Mouse (Mus musculus) G1E (cell line): Measurements from ENCODE around the gene Tnfaip1. TPM values are rescaled to one million over a fixed set of nuclear protein-coding genes. Genes with fewer than 3 reads are reported as not detected.

ENCODE experiments used
- ATAC-seq: 2 replicates; pipeline ENCODE4 v1.8.0; 2016; ENCODE audit warnings: mild to moderate bottlenecking; ENCODE audit not compliant: insufficient number of reproducible peaks, poor library complexity, low FRiP score, severe bottlenecking; ENCODE audit errors: extremely low read depth
- DNase-seq: peaks from one replicate; pipeline ENCODE4 v3.0.0; 2012; ENCODE audit warnings: low spot score
- H3K27me3 ChIP-seq: 2 replicates; pipeline ENCODE4 v1.6.1; 2012; ENCODE audit warnings: mild to moderate bottlenecking, low read length, inconsistent platforms; ENCODE audit not compliant: insufficient read depth
- H3K36me3 ChIP-seq: replicated peaks from 2 replicates; pipeline ENCODE3; 2012; ENCODE audit warnings: mild to moderate bottlenecking, inconsistent platforms
- H3K4me1 ChIP-seq: 2 replicates; pipeline ENCODE4 v1.6.1; 2012; ENCODE audit warnings: low read depth, low read length, inconsistent platforms, mixed read lengths; ENCODE audit not compliant: insufficient read depth
- H3K4me3 ChIP-seq: 2 replicates; pipeline ENCODE4 v1.5.1; 2012; ENCODE audit warnings: low read depth, mild to moderate bottlenecking, inconsistent platforms, low read length, moderate library complexity, mixed read lengths
- H3K9me3 ChIP-seq: replicated peaks from 2 replicates; pipeline ENCODE4 v1.6.1; 2012; ENCODE audit warnings: inconsistent platforms
- CTCF ChIP-seq: IDR thresholded peaks from 2 replicates; pipeline ENCODE4 v1.5.1; 2012; ENCODE audit warnings: low read depth, low read length, inconsistent platforms, mixed read lengths
- GATA1 ChIP-seq: IDR thresholded peaks from 2 replicates; pipeline ENCODE4 v1.6.1; 2012; ENCODE audit warnings: borderline replicate concordance, low read length, inconsistent platforms, mixed read lengths
- GATA2 ChIP-seq: IDR thresholded peaks from 2 replicates; pipeline ENCODE4 v1.6.1; 2012; ENCODE audit warnings: low read depth, low read length, inconsistent platforms, borderline replicate concordance
- POLR2AphosphoS5 ChIP-seq: IDR thresholded peaks from 2 replicates; pipeline ENCODE4 v1.6.1; 2012; ENCODE audit warnings: low read depth, low read length, inconsistent platforms; ENCODE audit not compliant: insufficient replicate concordance
- TAL1 ChIP-seq: conservative IDR thresholded peaks from 2 replicates; pipeline ENCODE4 v1.6.1; 2012; ENCODE audit warnings: low read depth, low read length, inconsistent platforms, mixed read lengths
- polyA plus RNA-seq: library from polyadenylated mRNA; stranded (reverse); fragments of >175 nt; gene quantifications from 2 replicates; pipeline ENCODE4 v1.2.3, GENCODE M21; 2012
- total RNA-seq, 2 experiments: library from RNA; stranded (forward) in 1 of 2; stranded (reverse) in 1 of 2; fragments of 200-1000 nt in 1 of 2; fragments of >200 nt in 1 of 2; fragmentation: Nextera tagmentation in 1 of 2; gene quantifications; 2 replicates each; pipeline ENCODE4 v1.2.3; 2014 to 2017

The Tnfaip1 gene
- total and polyA plus RNA-seq, 3 experiments: 3.8 to 11.7 (median 5.1) TPM

DNA sequence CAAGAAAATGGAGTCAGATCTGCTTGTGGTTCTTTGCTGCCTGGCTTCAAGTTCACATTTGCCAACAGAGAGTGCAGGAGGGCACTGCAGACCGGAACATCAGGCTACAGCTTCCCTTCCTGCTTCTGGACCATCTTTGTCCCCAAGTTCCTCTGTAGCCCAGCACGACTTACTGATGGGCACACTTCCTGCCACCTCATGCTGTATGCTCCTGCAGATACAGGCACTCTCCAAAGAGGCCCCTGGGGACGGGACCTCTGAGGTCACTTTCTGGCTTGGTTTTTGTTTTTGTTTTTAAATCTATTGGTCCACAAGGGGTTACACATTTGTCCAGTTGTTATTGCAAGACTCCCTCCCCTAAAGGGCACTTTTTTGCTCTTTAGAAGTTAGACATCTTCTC lies 33.7 kb upstream of the Tnfaip1 start:
- no peaks in the 10 kb centered on the region for H3K27me3 ChIP-seq
- H3K4me3 ChIP-seq: no peak overlapping the region
- ATAC-seq: no peak
- no peaks in the 10 kb centered on the region for H3K4me1 ChIP-seq
- no peaks in the 10 kb centered on the region for H3K9me3 ChIP-seq
- H3K36me3 ChIP-seq: peaks cover 64% of the 10 kb centered on the region
- TF ChIP-seq GATA2: no peak
- no peak for TF ChIP-seq CTCF
- TF ChIP-seq GATA1: no peak
- no peak for TF ChIP-seq TAL1
- TF ChIP-seq POLR2AphosphoS5: no peak
- no peak for DNase-seq

DNA sequence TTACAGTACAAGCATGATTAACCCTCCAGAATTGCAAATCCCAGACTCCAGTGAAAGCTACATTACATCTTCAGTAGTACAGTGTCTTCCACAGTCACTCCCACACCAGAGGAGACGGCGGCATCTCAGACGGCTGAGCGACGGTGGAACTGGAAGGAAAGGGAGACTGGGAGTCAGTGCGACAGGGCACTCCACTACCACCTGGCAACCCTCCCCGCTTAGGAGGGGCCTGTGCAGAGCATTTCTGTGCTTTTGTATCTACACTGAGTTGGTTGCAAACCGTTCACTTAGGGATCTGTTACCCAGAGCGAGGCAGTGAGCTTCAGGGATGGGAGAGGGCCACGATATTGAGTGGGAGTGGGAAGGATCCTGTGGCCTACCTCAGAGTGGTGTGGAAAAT lies 32.7 kb upstream of the Tnfaip1 start:
- Histone ChIP-seq H3K36me3 (peaks cover 60% of the 10 kb centered on the region), H3K4me3 (no peak overlapping the region), H3K4me1 (no peaks in the 10 kb centered on the region), H3K9me3 (no peaks in the 10 kb centered on the region), H3K27me3 (no peaks in the 10 kb centered on the region)
- DNase-seq (no peak), ATAC-seq (no peak)
- TF ChIP-seq POLR2AphosphoS5 (no peak), TAL1 (no peak), GATA2 (no peak), CTCF (no peak), GATA1 (no peak)

DNA sequence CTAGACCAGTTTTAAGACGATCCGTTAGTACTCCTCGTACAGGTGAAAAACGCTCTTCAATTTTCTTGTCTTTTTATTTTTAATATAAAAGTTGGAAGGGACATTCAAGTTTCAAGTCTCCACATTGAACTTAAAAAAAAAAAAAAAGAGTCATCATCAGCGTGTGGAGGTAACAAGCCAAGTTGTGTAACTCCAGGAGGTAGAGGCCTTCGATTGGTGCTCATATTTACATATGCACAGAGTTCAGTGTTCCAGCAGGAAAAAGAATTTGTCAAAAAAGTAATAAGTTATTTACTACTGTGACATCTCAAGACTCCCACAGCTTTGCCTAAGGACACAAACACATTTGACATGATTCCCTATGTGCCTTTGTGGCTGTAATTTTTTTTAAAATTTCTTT lies 31.5 kb upstream of the Tnfaip1 start:
- ATAC-seq: no peak
- no peaks in the 10 kb centered on the region for H3K4me1 ChIP-seq
- DNase-seq: no peak
- no peak overlapping the region for H3K4me3 ChIP-seq
- peaks cover 53% of the 10 kb centered on the region for H3K36me3 ChIP-seq
- TF ChIP-seq GATA1 (no peak), POLR2AphosphoS5 (no peak), CTCF (no peak), TAL1 (no peak), GATA2 (no peak)
- no peaks in the 10 kb centered on the region for H3K27me3 ChIP-seq
- H3K9me3 ChIP-seq: no peaks in the 10 kb centered on the region

DNA sequence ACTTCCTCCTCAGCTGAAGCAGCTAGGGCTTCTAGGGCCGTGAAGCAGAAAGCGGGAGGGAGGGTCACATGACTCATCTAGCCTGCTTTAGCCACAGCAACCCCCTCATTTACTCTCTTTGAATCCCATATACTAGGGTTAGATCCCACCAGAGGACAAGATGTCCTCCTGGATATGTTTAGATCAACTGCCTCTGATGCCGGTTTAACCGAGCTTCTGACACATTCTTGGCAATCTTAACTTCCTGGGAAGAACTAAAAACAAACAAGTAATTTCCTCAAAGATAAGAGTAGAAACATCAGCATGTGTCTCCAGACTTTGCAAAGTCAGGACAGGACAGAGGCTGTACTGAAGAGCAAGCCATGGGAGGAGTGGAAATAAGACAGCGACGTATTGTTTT lies 30.6 kb upstream of the Tnfaip1 start:
- Histone ChIP-seq H3K9me3 (no peaks in the 10 kb centered on the region), H3K27me3 (no peaks in the 10 kb centered on the region), H3K36me3 (peaks cover 45% of the 10 kb centered on the region), H3K4me1 (no peaks in the 10 kb centered on the region), H3K4me3 (no peak overlapping the region)
- DNase-seq: no peak
- no peak for TF ChIP-seq CTCF
- TF ChIP-seq TAL1: no peak
- TF ChIP-seq GATA2: no peak
- TF ChIP-seq GATA1: no peak
- ATAC-seq: no peak

DNA sequence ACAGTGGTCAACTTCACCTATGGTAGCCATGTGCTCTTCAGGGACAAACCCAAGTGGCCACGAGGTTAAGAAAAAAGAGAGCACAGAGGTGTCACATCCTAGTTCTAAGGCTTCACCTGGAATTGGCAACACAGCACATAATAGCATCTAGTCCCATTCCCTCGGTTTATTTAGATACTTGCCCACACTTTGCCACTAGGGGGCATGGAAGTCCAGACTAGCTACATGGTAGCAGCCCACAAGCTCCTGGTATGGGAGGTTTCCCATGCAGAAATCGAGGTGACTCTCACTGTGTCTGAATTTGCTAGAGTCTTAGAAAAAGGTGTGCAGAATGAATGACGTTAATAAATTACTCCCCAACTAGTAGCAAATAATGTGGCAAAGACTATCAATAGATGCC lies 24.3 kb upstream of the Tnfaip1 start:
- ATAC-seq: peak; percentile 34; the same call in 1 of the 2 replicates
- H3K9me3 ChIP-seq: no peaks in the 10 kb centered on the region
- no peak overlapping the region for H3K4me3 ChIP-seq
- peak; percentile 66 for DNase-seq
- no peaks in the 10 kb centered on the region for H3K36me3 ChIP-seq
- peaks cover 16% of the 10 kb centered on the region for H3K4me1 ChIP-seq
- H3K27me3 ChIP-seq: no peaks in the 10 kb centered on the region
- no peak for TF ChIP-seq POLR2AphosphoS5
- no peak for TF ChIP-seq TAL1
- TF ChIP-seq CTCF: peak; percentile 66; the same call in 1 of the 2 replicates

DNA sequence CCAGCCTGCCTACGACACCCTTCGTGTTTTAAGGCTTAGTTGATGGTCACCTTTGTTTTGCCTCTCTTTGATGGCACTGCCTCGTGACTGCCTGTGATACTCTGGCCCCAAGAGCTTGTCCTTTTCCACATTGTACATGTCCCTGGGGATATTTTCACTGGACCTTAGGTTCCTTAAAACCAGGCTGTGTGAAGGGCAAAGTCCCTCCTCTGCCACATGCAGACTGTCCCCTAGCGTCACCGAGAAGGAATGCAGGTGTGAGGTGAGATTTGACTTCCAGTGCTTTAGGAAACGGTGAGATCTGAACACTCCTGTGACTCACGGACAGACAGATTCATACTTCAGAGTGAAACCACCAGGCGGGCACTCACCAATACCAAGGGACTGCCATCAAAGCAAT lies 21.1 kb upstream of the Tnfaip1 start:
- Histone ChIP-seq H3K4me1 (peaks cover 18% of the 10 kb centered on the region), H3K36me3 (no peaks in the 10 kb centered on the region), H3K9me3 (peaks cover 9% of the 10 kb centered on the region), H3K27me3 (no peaks in the 10 kb centered on the region), H3K4me3 (no peak overlapping the region)
- DNase-seq: no peak
- no peak for ATAC-seq
- no peak for TF ChIP-seq POLR2AphosphoS5
- no peak for TF ChIP-seq GATA1
- no peak for TF ChIP-seq CTCF
- no peak for TF ChIP-seq TAL1
- no peak for TF ChIP-seq GATA2

DNA sequence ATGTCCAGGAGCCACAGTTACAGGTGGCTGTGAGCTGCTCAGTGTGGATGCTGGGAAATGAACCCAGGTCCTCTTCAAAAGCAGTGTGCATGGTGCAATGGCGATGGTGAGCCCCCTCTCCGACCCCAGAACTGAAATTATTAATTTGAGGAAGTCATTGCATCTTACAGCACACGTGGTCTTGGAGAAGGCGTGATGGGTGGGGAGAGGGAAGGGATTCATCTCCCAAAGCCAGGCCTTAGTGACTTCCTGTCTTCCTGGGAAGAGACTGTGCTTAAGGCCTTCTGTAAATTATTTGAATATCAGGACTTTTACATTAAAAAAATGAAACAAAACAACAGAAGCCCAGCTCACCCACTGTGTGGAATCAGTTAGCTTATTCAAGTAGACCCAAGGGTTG lies 19.9 kb upstream of the Tnfaip1 start:
- no peak overlapping the region for H3K4me3 ChIP-seq
- TF ChIP-seq GATA2: no peak
- TF ChIP-seq CTCF: no peak
- TF ChIP-seq POLR2AphosphoS5: no peak
- no peak for TF ChIP-seq TAL1
- TF ChIP-seq GATA1: no peak
- H3K4me1 ChIP-seq: peaks cover 22% of the 10 kb centered on the region
- no peaks in the 10 kb centered on the region for H3K36me3 ChIP-seq
- H3K27me3 ChIP-seq: no peaks in the 10 kb centered on the region
- no peak for DNase-seq
- ATAC-seq: no peak
- H3K9me3 ChIP-seq: peaks cover 16% of the 10 kb centered on the region
